Mouse (Mus musculus): ENCODE results near the gene Mthfd2. TPM values are rescaled to one million over a fixed set of nuclear protein-coding genes. Genes with fewer than 3 reads are reported as not detected.

Gene Mthfd2
- polyA plus RNA-seq, 1 experiment from 2014 or later: 34.3 TPM

- Histone ChIP-seq H3K4me3 (ENCODE audit: low read length) (no peak overlapping the region), H3K27me3 (replicated peaks; ENCODE audit: control insufficient read depth, insufficient read depth, low read length) (no peaks in the 10 kb centered on the region), H3K36me3 (ENCODE audit: control insufficient read depth, insufficient read depth, low read length) (no peaks in the 10 kb centered on the region), H3K27ac (ENCODE audit: low read depth, low read length) (no peak overlapping the region), H3K9ac (ENCODE audit: low read depth, low read length) (no peak overlapping the region), H3K9me3 (ENCODE audit: control insufficient read depth, low read length) (no peaks in the 10 kb centered on the region), H3K4me1 (ENCODE audit: control insufficient read depth, insufficient read depth, low read depth, low read length) (no peaks in the 10 kb centered on the region), H3K4me2 (ENCODE audit: low read length) (no peak overlapping the region)
- ATAC-seq: no peak
- 87% methylated on average over 7 of the region's 7 CpGs for WGBS
Measured at GRCm38 (mm10) chr6:83300447-83301229, 25.1 kb downstream of the Mthfd2 start.

DNA sequence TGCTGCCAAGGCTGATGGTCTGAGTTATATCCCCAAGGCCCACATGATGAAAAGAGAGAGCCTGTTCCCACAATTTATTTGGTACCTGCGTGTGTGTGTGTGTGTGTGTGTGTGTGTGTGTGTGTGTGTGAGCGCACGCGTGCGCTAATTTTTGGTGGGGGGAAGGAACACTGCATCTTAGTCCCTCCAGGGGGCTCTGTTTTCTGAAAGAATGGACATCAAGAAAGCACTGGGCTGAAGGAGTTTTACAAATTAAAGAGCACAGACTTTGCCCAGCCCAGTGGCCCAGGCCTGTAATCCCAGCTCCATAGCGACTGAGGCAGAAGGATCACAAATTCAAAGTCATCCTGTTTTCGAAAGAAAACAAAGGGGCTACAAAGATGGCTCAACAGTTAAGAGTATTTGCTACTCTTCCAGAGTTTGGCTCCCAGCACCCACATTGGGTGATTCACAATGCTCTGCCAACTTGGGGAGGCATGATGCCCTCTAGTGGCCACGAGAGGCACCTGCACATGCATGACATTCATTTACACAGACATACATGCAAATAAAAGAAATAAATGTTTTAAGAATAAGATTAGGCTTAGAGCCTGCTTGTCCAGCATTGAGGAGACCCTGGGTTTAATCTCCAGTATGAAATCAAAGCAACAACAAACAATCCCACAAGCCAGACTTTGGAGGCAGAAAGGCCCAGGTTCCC, 45.3 kb downstream of the Mthfd2 start:
- Histone ChIP-seq H3K4me1 (ENCODE audit: control insufficient read depth, insufficient read depth, low read depth, low read length) (no peaks in the 10 kb centered on the region), H3K27me3 (replicated peaks; ENCODE audit: control insufficient read depth, insufficient read depth, low read length) (no peaks in the 10 kb centered on the region), H3K4me2 (ENCODE audit: low read length) (no peak overlapping the region), H3K27ac (ENCODE audit: low read depth, low read length) (no peak overlapping the region), H3K36me3 (ENCODE audit: control insufficient read depth, insufficient read depth, low read length) (no peaks in the 10 kb centered on the region), H3K4me3 (ENCODE audit: low read length) (no peak overlapping the region), H3K9ac (ENCODE audit: low read depth, low read length) (no peak overlapping the region), H3K9me3 (ENCODE audit: control insufficient read depth, low read length) (0 out of 2 replicates have a peak, but pooled peaks cover 4% of the 10 kb centered on the region)
- no peak for ATAC-seq
- 82% methylated on average over 8 of the region's 8 CpGs for WGBS

- no peak overlapping the region for H3K4me3 ChIP-seq (ENCODE audit: low read length)
- 0 out of 2 replicates have a peak, but pooled peaks cover 4% of the 10 kb centered on the region for H3K9me3 ChIP-seq (ENCODE audit: control insufficient read depth, low read length)
- ATAC-seq: no peak
- 21% methylated on average over 2 of the region's 2 CpGs for WGBS
- no peak overlapping the region for H3K27ac ChIP-seq (ENCODE audit: low read depth, low read length)
- no peaks in the 10 kb centered on the region for H3K4me1 ChIP-seq (ENCODE audit: control insufficient read depth, insufficient read depth, low read depth, low read length)
- no peak overlapping the region for H3K4me2 ChIP-seq (ENCODE audit: low read length)
- no peaks in the 10 kb centered on the region for H3K27me3 ChIP-seq (replicated peaks; ENCODE audit: control insufficient read depth, insufficient read depth, low read length)
- H3K9ac ChIP-seq (ENCODE audit: low read depth, low read length): no peak overlapping the region
- no peaks in the 10 kb centered on the region for H3K36me3 ChIP-seq (ENCODE audit: control insufficient read depth, insufficient read depth, low read length)
Measured at GRCm38 (mm10) chr6:83278881-83279280, 46.8 kb downstream of the Mthfd2 start.

DNA sequence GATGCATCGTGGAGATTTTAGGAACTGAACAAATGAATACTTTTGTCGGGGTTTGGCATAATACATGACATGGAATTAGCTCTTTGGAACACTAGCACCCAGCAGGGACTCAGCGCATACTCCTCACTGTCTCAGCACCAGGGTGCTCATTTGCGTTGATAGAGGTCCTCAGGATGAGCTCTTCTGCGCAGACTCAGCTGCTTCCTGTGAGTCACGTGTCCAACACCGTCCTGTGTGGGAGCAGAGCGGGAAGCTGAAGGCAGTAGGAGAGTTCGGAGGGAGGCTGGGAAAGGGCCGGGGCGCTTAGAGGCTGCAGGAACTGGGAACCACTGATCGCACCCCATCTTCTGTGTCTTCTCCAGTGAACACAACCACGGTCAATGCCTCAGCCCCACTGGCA, 48.6 kb downstream of the Mthfd2 start:
- H3K9ac ChIP-seq (ENCODE audit: low read depth, low read length): no peak overlapping the region
- no peak overlapping the region for H3K27ac ChIP-seq (ENCODE audit: low read depth, low read length)
- no peaks in the 10 kb centered on the region for H3K4me1 ChIP-seq (ENCODE audit: control insufficient read depth, insufficient read depth, low read depth, low read length)
- no peak for ATAC-seq
- 73% methylated on average over 13 of the region's 13 CpGs for WGBS
- no peaks in the 10 kb centered on the region for H3K27me3 ChIP-seq (replicated peaks; ENCODE audit: control insufficient read depth, insufficient read depth, low read length)
- H3K4me2 ChIP-seq (ENCODE audit: low read length): no peak overlapping the region
- no peaks in the 10 kb centered on the region for H3K36me3 ChIP-seq (ENCODE audit: control insufficient read depth, insufficient read depth, low read length)
- H3K9me3 ChIP-seq (ENCODE audit: control insufficient read depth, low read length): 0 out of 2 replicates have a peak, but pooled peaks cover 4% of the 10 kb centered on the region
- H3K4me3 ChIP-seq (ENCODE audit: low read length): no peak overlapping the region

GRCm38 (mm10) chr6:83273733-83274132, 52.0 kb downstream of the Mthfd2 start:
- ATAC-seq: no peak
- no peaks in the 10 kb centered on the region for H3K36me3 ChIP-seq (ENCODE audit: control insufficient read depth, insufficient read depth, low read length)
- 91% methylated on average over 11 of the region's 11 CpGs for WGBS

GRCm38 (mm10) chr6:83268144-83269010, 57.3 kb downstream of the Mthfd2 start:
- WGBS: 2% methylated on average over 28 of the region's 28 CpGs
- peak overlapping the region; percentile 88 for H3K27ac ChIP-seq (ENCODE audit: low read depth, low read length)
- ATAC-seq: peak; percentile 97
- peak overlapping the region; percentile 65 for H3K9ac ChIP-seq (ENCODE audit: low read depth, low read length)
- no peaks in the 10 kb centered on the region for H3K9me3 ChIP-seq (ENCODE audit: control insufficient read depth, low read length)
- H3K4me2 ChIP-seq (ENCODE audit: low read length): peak overlapping the region; percentile 65
- peak overlapping the region; percentile 45 for H3K4me3 ChIP-seq (ENCODE audit: low read length)
- no peaks in the 10 kb centered on the region for H3K27me3 ChIP-seq (replicated peaks; ENCODE audit: control insufficient read depth, insufficient read depth, low read length)
- no peaks in the 10 kb centered on the region for H3K36me3 ChIP-seq (ENCODE audit: control insufficient read depth, insufficient read depth, low read length)
- peaks cover 5% of the 10 kb centered on the region for H3K4me1 ChIP-seq (ENCODE audit: control insufficient read depth, insufficient read depth, low read depth, low read length)

More at GRCm38 (mm10) chr6:83273733-83274132, 52.0 kb downstream of the Mthfd2 start:
- no peaks in the 10 kb centered on the region for H3K4me1 ChIP-seq (ENCODE audit: control insufficient read depth, insufficient read depth, low read depth, low read length)
- H3K9me3 ChIP-seq (ENCODE audit: control insufficient read depth, low read length): 0 out of 2 replicates have a peak, but pooled peaks cover 2% of the 10 kb centered on the region
- no peak overlapping the region for H3K4me2 ChIP-seq (ENCODE audit: low read length)
- H3K27me3 ChIP-seq (replicated peaks; ENCODE audit: control insufficient read depth, insufficient read depth, low read length): no peaks in the 10 kb centered on the region
- H3K27ac ChIP-seq (ENCODE audit: low read depth, low read length): no peak overlapping the region
- no peak overlapping the region for H3K9ac ChIP-seq (ENCODE audit: low read depth, low read length)
- H3K4me3 ChIP-seq (ENCODE audit: low read length): no peak overlapping the region

DNA sequence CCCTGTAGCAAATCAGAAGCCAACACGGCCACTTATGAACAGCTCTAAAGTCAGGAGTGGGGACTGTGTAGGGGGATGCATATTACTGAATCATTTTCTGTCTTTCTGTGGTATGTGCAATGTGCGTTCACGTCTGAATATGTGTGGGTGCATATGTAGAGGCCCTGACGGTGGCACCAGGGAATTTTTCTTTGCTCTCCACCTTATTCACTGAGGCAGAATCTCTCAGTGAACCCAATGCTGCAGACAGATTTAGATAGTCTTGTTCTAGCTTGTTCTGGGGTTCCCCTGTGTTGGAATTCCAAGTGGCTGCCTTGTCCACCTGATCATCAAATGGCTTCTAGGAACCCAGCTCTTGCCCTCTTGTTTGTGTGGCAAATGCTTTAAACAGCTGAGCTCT, 58.1 kb downstream of the Mthfd2 start:
- Histone ChIP-seq H3K4me1 (ENCODE audit: control insufficient read depth, insufficient read depth, low read depth, low read length) (peaks cover 5% of the 10 kb centered on the region), H3K4me2 (ENCODE audit: low read length) (peak overlapping the region; percentile 65), H3K4me3 (ENCODE audit: low read length) (peak overlapping the region; percentile 45; the same call in 1 of the 2 replicates), H3K9me3 (ENCODE audit: control insufficient read depth, low read length) (no peaks in the 10 kb centered on the region), H3K9ac (ENCODE audit: low read depth, low read length) (peak overlapping the region; percentile 47), H3K27ac (ENCODE audit: low read depth, low read length) (peak overlapping the region; percentile 88), H3K27me3 (replicated peaks; ENCODE audit: control insufficient read depth, insufficient read depth, low read length) (no peaks in the 10 kb centered on the region), H3K36me3 (ENCODE audit: control insufficient read depth, insufficient read depth, low read length) (no peaks in the 10 kb centered on the region)
- no peak for ATAC-seq
- 54% methylated on average over 4 of the region's 4 CpGs for WGBS

DNA sequence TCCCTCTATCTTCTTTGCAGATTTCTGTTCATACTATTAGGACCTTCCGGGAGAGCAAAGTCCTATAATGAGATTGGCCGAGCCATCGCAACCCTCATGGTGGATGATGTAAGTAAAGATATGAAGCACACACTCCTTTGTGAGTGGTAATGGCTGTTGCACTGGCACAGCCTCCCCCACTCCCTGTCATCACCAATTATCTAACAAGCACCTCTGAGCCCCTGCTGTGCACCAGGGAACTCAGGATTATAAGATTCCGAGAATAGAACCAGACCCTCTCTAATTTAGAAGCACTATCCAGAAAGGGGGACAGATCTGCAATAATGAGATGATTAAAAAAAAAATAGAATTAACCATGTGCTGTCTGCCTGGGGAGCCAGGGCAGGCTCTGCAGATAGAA, 60.1 kb downstream of the Mthfd2 start:
- Histone ChIP-seq H3K4me2 (ENCODE audit: low read length) (no peak overlapping the region), H3K4me1 (ENCODE audit: control insufficient read depth, insufficient read depth, low read depth, low read length) (peaks cover 5% of the 10 kb centered on the region), H3K27ac (ENCODE audit: low read depth, low read length) (no peak overlapping the region), H3K36me3 (ENCODE audit: control insufficient read depth, insufficient read depth, low read length) (no peaks in the 10 kb centered on the region), H3K27me3 (replicated peaks; ENCODE audit: control insufficient read depth, insufficient read depth, low read length) (no peaks in the 10 kb centered on the region), H3K9me3 (ENCODE audit: control insufficient read depth, low read length) (no peaks in the 10 kb centered on the region), H3K4me3 (ENCODE audit: low read length) (no peak overlapping the region), H3K9ac (ENCODE audit: low read depth, low read length) (no peak overlapping the region)
- no peak for ATAC-seq
- 82% methylated on average over 4 of the region's 4 CpGs for WGBS

Data from hindbrain, embryonic 16.5 days (tissue).